Mouse (Mus musculus) MEL (cell line): ENCODE measurements around the gene Sipa1l1. TPM values are rescaled to one million over a fixed set of nuclear protein-coding genes. Genes with fewer than 3 reads are reported as not detected.
A peak's percentile ranks its signal among the peaks of the same experiment; 100 is the strongest.

Experiments used
- DNase-seq: peaks from one replicate; pipeline ENCODE4 v3.0.0; 2011; ENCODE audit warnings: low read depth, low spot score
- H3K27ac ChIP-seq: 2 replicates; pipeline ENCODE4 v1.5.1; 2012; ENCODE audit warnings: low read depth, mild to moderate bottlenecking, control low read depth, low read length, moderate library complexity; ENCODE audit not compliant: control insufficient read depth
- H3K27me3 ChIP-seq, 2 experiments: fragments of 150-350 bp in 1 of 2; sonication (generic) in 1 of 2; 2 replicates each; pipeline ENCODE4 v1.6.1; 2012; ENCODE audit warnings: low read length in 2 of 2, mild to moderate bottlenecking in 2 of 2, improper control_type of control experiment in 1 of 2, moderate library complexity in 1 of 2; ENCODE audit not compliant: insufficient read depth in 2 of 2, control insufficient read depth in 1 of 2
- H3K36me3 ChIP-seq, 2 experiments: 2 replicates each; pipeline ENCODE4 v1.6.1; 2012 to 2014; ENCODE audit warnings: low read length in 2 of 2, improper control_type of control experiment in 1 of 2, inconsistent platforms in 1 of 2, mild to moderate bottlenecking in 1 of 2; ENCODE audit not compliant: insufficient read depth in 2 of 2, control insufficient read depth in 1 of 2
- H3K4me1 ChIP-seq, 2 experiments: fragments of 150-350 bp in 1 of 2; sonication (generic) in 1 of 2; 2 replicates each; pipeline ENCODE4 v1.6.1; 2012; ENCODE audit warnings: low read length in 2 of 2, improper control_type of control experiment in 1 of 2, mild to moderate bottlenecking in 1 of 2; ENCODE audit not compliant: insufficient read depth in 2 of 2, control insufficient read depth in 1 of 2
- H3K4me3 ChIP-seq, 2 experiments: fragments of 150-350 bp in 1 of 2; sonication (generic) in 1 of 2; 2 replicates each; pipeline ENCODE4 v1.5.1; 2012; ENCODE audit warnings: low read depth in 2 of 2, low read length in 2 of 2, mild to moderate bottlenecking in 2 of 2, moderate library complexity in 2 of 2, control low read depth in 1 of 2, improper control_type of control experiment in 1 of 2; ENCODE audit not compliant: control insufficient read depth in 1 of 2, insufficient read depth in 1 of 2
- H3K79me2 ChIP-seq: 2 replicates; pipeline ENCODE4 v1.6.1; 2012; ENCODE audit warnings: mild to moderate bottlenecking, low read length, moderate library complexity; ENCODE audit not compliant: control insufficient read depth, poor library complexity, insufficient read depth
- H3K9ac ChIP-seq: 2 replicates; pipeline ENCODE4 v1.6.1; 2012; ENCODE audit warnings: low read depth, mild to moderate bottlenecking, control low read depth, low read length, moderate library complexity; ENCODE audit not compliant: control insufficient read depth, poor library complexity, severe bottlenecking
- H3K9me3 ChIP-seq: fragments of 150-350 bp; sonication (generic); replicated peaks from 2 replicates; pipeline ENCODE4 v1.6.1; 2012; ENCODE audit warnings: mild to moderate bottlenecking, low read length, improper control_type of control experiment, moderate library complexity; ENCODE audit not compliant: insufficient read depth
- BHLHE40 ChIP-seq: IDR thresholded peaks from 2 replicates; pipeline ENCODE4 v1.6.1; 2012; ENCODE audit warnings: low read depth, mild to moderate bottlenecking, inconsistent platforms, low read length, improper control_type of control experiment, borderline replicate concordance
- CHD1 ChIP-seq: IDR thresholded peaks from 2 replicates; pipeline ENCODE4 v1.6.1; 2012; ENCODE audit warnings: low read depth, mild to moderate bottlenecking, inconsistent platforms, low read length, improper control_type of control experiment
- CHD2 ChIP-seq: IDR thresholded peaks from 2 replicates; pipeline ENCODE4 v1.6.1; 2011; ENCODE audit warnings: low read length, improper control_type of control experiment
- CTCF ChIP-seq, 3 experiments: IDR thresholded peaks in 2 of 3; conservative IDR thresholded peaks in 1 of 3; 2 replicates each; pipeline ENCODE4 v1.5.1; 2011 to 2012; ENCODE audit warnings: low read length in 3 of 3, low read depth in 2 of 3, mild to moderate bottlenecking in 2 of 3, improper control_type of control experiment in 1 of 3, inconsistent platforms in 1 of 3, mixed read lengths in 1 of 3, moderate library complexity in 1 of 3; ENCODE audit not compliant: control insufficient read depth in 1 of 3, insufficient read depth in 1 of 3, poor library complexity in 1 of 3, severe bottlenecking in 1 of 3
- E2F4 ChIP-seq: IDR thresholded peaks from 2 replicates; pipeline ENCODE4 v1.6.1; 2011; ENCODE audit warnings: low read depth, low read length, improper control_type of control experiment, borderline replicate concordance
- ELF1 ChIP-seq: IDR thresholded peaks from 2 replicates; pipeline ENCODE4 v1.6.1; 2014; ENCODE audit warnings: low read depth, mild to moderate bottlenecking, inconsistent platforms, low read length, improper control_type of control experiment, moderate library complexity
- EP300 ChIP-seq, 2 experiments: IDR thresholded peaks; 2 replicates each; pipeline ENCODE4 v1.6.1; 2011; ENCODE audit warnings: improper control_type of control experiment in 2 of 2, low read length in 2 of 2, low read depth in 1 of 2, mild to moderate bottlenecking in 1 of 2
- ETS1 ChIP-seq: IDR thresholded peaks from 2 replicates; pipeline ENCODE4 v1.6.1; 2012; ENCODE audit warnings: low read depth, mild to moderate bottlenecking, inconsistent platforms, low read length, improper control_type of control experiment, moderate library complexity
- GABPA ChIP-seq: IDR thresholded peaks from 2 replicates; pipeline ENCODE4 v1.6.1; 2012; ENCODE audit warnings: low read depth, mild to moderate bottlenecking, inconsistent platforms, low read length, improper control_type of control experiment, moderate library complexity
- GATA1 ChIP-seq: IDR thresholded peaks from 2 replicates; pipeline ENCODE4 v1.6.1; 2011; ENCODE audit warnings: low read depth, low read length, improper control_type of control experiment
- HCFC1 ChIP-seq: IDR thresholded peaks from 2 replicates; pipeline ENCODE4 v1.6.1; 2012; ENCODE audit warnings: low read depth, mild to moderate bottlenecking, inconsistent platforms, low read length, improper control_type of control experiment, moderate library complexity
- MAFK ChIP-seq: IDR thresholded peaks from 2 replicates; pipeline ENCODE4 v1.6.1; 2011; ENCODE audit warnings: low read depth, mild to moderate bottlenecking, low read length, improper control_type of control experiment, borderline replicate concordance
- MAX ChIP-seq: IDR thresholded peaks from 2 replicates; pipeline ENCODE4 v1.6.1; 2011; ENCODE audit warnings: low read length, improper control_type of control experiment
- MAZ ChIP-seq: IDR thresholded peaks from 2 replicates; pipeline ENCODE4 v1.6.1; 2012; ENCODE audit warnings: low read depth, mild to moderate bottlenecking, inconsistent platforms, low read length, improper control_type of control experiment
- MEF2A ChIP-seq: IDR thresholded peaks from 2 replicates; pipeline ENCODE4 v1.6.1; 2014; ENCODE audit warnings: low read depth, mild to moderate bottlenecking, inconsistent platforms, low read length, improper control_type of control experiment; ENCODE audit not compliant: poor library complexity, insufficient replicate concordance, severe bottlenecking; ENCODE audit errors: extremely low read depth
- MXI1 ChIP-seq: IDR thresholded peaks from 2 replicates; pipeline ENCODE4 v1.6.1; 2011; ENCODE audit warnings: mild to moderate bottlenecking, low read depth, low read length, improper control_type of control experiment
- MYB ChIP-seq: IDR thresholded peaks from 2 replicates; pipeline ENCODE4 v1.6.1; 2011; ENCODE audit warnings: mild to moderate bottlenecking, low read depth, low read length, improper control_type of control experiment
- MYC ChIP-seq: IDR thresholded peaks from 2 replicates; pipeline ENCODE4 v1.6.1; 2011; ENCODE audit warnings: low read depth, mild to moderate bottlenecking, low read length, improper control_type of control experiment, moderate library complexity
- NELFE ChIP-seq: IDR thresholded peaks from 2 replicates; pipeline ENCODE4 v1.6.1; 2011; ENCODE audit warnings: low read depth, low read length, improper control_type of control experiment
- POLR2A ChIP-seq, 2 experiments: IDR thresholded peaks; 2 replicates each; pipeline ENCODE4 v1.6.1; 2011 to 2012; ENCODE audit warnings: low read length in 2 of 2, mild to moderate bottlenecking in 2 of 2, control low read depth in 1 of 2, improper control_type of control experiment in 1 of 2, low read depth in 1 of 2, moderate library complexity in 1 of 2; ENCODE audit not compliant: control insufficient read depth in 1 of 2, insufficient read depth in 1 of 2, poor library complexity in 1 of 2
- POLR2AphosphoS2 ChIP-seq: IDR thresholded peaks from 2 replicates; pipeline ENCODE4 v1.6.1; 2011; ENCODE audit warnings: low read length, improper control_type of control experiment
- RAD21 ChIP-seq: IDR thresholded peaks from 2 replicates; pipeline ENCODE4 v1.6.1; 2011; ENCODE audit warnings: mild to moderate bottlenecking, low read depth, low read length, improper control_type of control experiment
- RCOR1 ChIP-seq: IDR thresholded peaks from 2 replicates; pipeline ENCODE4 v1.6.1; 2012; ENCODE audit warnings: low read depth, mild to moderate bottlenecking, inconsistent platforms, low read length, improper control_type of control experiment
- SIN3A ChIP-seq: IDR thresholded peaks from 2 replicates; pipeline ENCODE4 v1.6.1; 2012; ENCODE audit warnings: low read length, improper control_type of control experiment, inconsistent platforms
- TAL1 ChIP-seq: IDR thresholded peaks from 2 replicates; pipeline ENCODE4 v1.6.1; 2012; ENCODE audit warnings: mild to moderate bottlenecking, inconsistent platforms, low read length, moderate library complexity, mixed read lengths
- TCF12 ChIP-seq: IDR thresholded peaks from 2 replicates; pipeline ENCODE4 v1.6.1; 2014; ENCODE audit warnings: low read depth, mild to moderate bottlenecking, inconsistent platforms, low read length, improper control_type of control experiment, moderate library complexity
- UBTF ChIP-seq: IDR thresholded peaks from 2 replicates; pipeline ENCODE4 v1.6.1; 2012; ENCODE audit warnings: low read depth, mild to moderate bottlenecking, inconsistent platforms, low read length, improper control_type of control experiment, moderate library complexity, borderline replicate concordance; ENCODE audit not compliant: insufficient read depth
- USF1 ChIP-seq: IDR thresholded peaks from 2 replicates; pipeline ENCODE4 v1.6.1; 2014; ENCODE audit warnings: low read depth, mild to moderate bottlenecking, inconsistent platforms, low read length, improper control_type of control experiment, moderate library complexity
- ZC3H11A ChIP-seq: IDR thresholded peaks from 2 replicates; pipeline ENCODE4 v1.6.1; 2012; ENCODE audit warnings: low read depth, mild to moderate bottlenecking, inconsistent platforms, low read length, improper control_type of control experiment
- ZKSCAN1 ChIP-seq: IDR thresholded peaks from 2 replicates; pipeline ENCODE4 v1.6.1; 2012; ENCODE audit warnings: low read depth, mild to moderate bottlenecking, inconsistent platforms, low read length, improper control_type of control experiment, moderate library complexity
- polyA plus RNA-seq, 2 experiments: library from polyadenylated mRNA; stranded (reverse) in 1 of 2; unstranded in 1 of 2; fragments of >175 nt in 1 of 2; fragments of >200 nt in 1 of 2; gene quantifications; 2 replicates each; pipeline versions ENCODE4 v1.2.1 to v1.2.4; 2012; ENCODE audit warnings: low replicate concordance in 2 of 2, low read depth in 1 of 2; ENCODE audit not compliant: insufficient read length in 2 of 2, insufficient read depth in 1 of 2, missing spikeins in 1 of 2
- total RNA-seq: library from RNA; depleted of rRNA; stranded (reverse); fragments of 300-350 nt; gene quantifications from 2 replicates; pipeline ENCODE4 v1.2.3, GENCODE M21; 2012

Gene Sipa1l1
- total and polyA plus RNA-seq, 3 experiments: 18.1 to 42.7 (median 19.3) TPM

DNA sequence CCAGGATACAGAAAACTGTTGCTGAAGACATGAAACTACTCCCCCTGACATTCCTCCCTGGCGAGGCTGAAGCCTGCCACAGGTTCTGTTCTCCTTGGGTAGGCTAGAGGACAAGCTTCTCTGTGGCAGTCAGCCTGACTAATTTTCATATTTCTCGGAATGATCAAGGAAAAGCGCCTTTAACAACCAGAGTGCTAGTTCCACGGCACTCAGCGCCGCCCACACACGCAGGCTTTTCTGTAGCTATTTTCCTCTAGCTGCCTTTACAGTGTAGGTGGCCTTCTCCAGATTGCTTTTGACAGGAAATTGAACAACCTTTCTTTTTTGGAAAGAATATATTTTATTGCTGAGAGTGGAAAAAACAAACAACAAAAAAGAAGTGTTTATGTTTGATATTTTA is 62.1 kb downstream of the Sipa1l1 start:
- Histone ChIP-seq H3K27me3 (no peaks in the 10 kb centered on the region), H3K79me2 (peaks cover 39% of the 10 kb centered on the region), H3K27ac (peak overlapping the region; percentile 79), H3K9ac (0 out of 2 replicates have a peak overlapping the region, but pooled peaks have one; percentile 27), H3K4me1 (peaks cover 44 to 55% of the 10 kb centered on the region in 2 experiments), H3K9me3 (no peaks in the 10 kb centered on the region), H3K4me3 (no peak overlapping the region), H3K36me3 (peaks cover 4 to 62% of the 10 kb centered on the region in 2 experiments)
- DNase-seq: no peak
- no peak for TF ChIP-seq POLR2A (IDR thresholded peaks at IDR 0.05; ENCODE audit: control insufficient read depth in 1 of 2, insufficient read depth in 1 of 2, low read depth in 1 of 2, low read length in 2 of 2, poor library complexity in 1 of 2)
- no peak for TF ChIP-seq POLR2AphosphoS2
- no peak for TF ChIP-seq NELFE
- no peak for TF ChIP-seq HCFC1
- TF ChIP-seq EP300 (IDR thresholded peaks at IDR 0.05; ENCODE audit: low read depth in 1 of 2, low read length in 2 of 2): no peak
- TF ChIP-seq CHD1: no peak
- no peak for TF ChIP-seq RAD21
- no peak for TF ChIP-seq BHLHE40
- TF ChIP-seq USF1: no peak
- TF ChIP-seq MAX: no peak
- TF ChIP-seq GABPA: no peak
- TF ChIP-seq MAZ: no peak
- TF ChIP-seq ELF1: no peak
- TF ChIP-seq SIN3A: no peak
- TF ChIP-seq ZC3H11A: no peak
- no peak for TF ChIP-seq MXI1

DNA sequence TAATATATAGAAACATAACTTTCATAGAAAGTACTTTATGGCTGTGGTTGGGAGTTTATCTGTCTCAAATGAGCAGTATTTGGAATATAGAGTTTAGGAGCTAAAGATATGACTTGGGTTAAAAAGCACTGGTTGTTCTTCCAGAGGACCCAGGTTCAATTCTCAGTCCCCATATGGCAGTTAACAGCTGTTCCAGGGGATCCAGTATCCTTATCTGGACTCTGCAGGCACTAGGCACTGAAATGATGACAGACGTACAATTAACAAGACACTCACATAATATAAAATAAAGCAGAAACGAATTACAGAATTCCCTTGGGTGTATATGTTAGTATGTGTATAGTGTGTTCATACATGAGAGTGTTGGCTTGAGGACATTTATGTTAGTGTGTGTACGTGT is 64.1 kb downstream of the Sipa1l1 start:
- peak; percentile 78 for DNase-seq
- H3K36me3 ChIP-seq: peaks cover 4 to 51% of the 10 kb centered on the region in 2 experiments

More for the DNA sequence above, 64.1 kb downstream of the Sipa1l1 start:
- Histone ChIP-seq H3K4me3 (no peak overlapping the region), H3K4me1 (peaks cover 33 to 40% of the 10 kb centered on the region in 2 experiments), H3K27me3 (no peaks in the 10 kb centered on the region), H3K9me3 (no peaks in the 10 kb centered on the region), H3K9ac (no peak overlapping the region), H3K27ac (peak overlapping the region; percentile 30), H3K79me2 (peaks cover 30% of the 10 kb centered on the region)
- TF ChIP-seq POLR2AphosphoS2 (no peak), TCF12 (peak; percentile 92), ETS1 (peak; percentile 98), MXI1 (no peak), ELF1 (no peak), EP300 (IDR thresholded peaks at IDR 0.05; ENCODE audit: low read depth in 1 of 2, low read length in 2 of 2) (peak; percentile 83 to 90; a peak in 3 of 4 replicates), E2F4 (no peak), USF1 (no peak), MYC (no peak), UBTF (no peak), TAL1 (peak; percentile 96), NELFE (no peak), MYB (peak; percentile 71; the same call in 1 of the 2 replicates), CTCF (IDR thresholded peaks at IDR 0.05 in 2 of 3, conservative IDR thresholded peaks at IDR 0.05 in 1 of 3; ENCODE audit: control insufficient read depth in 1 of 3, insufficient read depth in 1 of 3, low read depth in 2 of 3, low read length in 3 of 3, poor library complexity in 1 of 3, severe bottlenecking in 1 of 3) (no peak), SIN3A (peak; percentile 70; the same call in 1 of the 2 replicates), ZKSCAN1 (no peak), RAD21 (no peak), MEF2A (no peak), MAFK (no peak), ZC3H11A (no peak), RCOR1 (peak; percentile 76), GATA1 (peak; percentile 88), CHD2 (no peak)
